Mouse (Mus musculus) embryonic facial prominence, embryonic 13.5 days (tissue): Measurements from ENCODE around the gene Aldh1a1. TPM values are rescaled to one million over a fixed set of nuclear protein-coding genes. Genes with fewer than 3 reads are reported as not detected.

Experiments
- ATAC-seq: fragments of 200-750 bp; cut with Nextera tagmentation; 2 replicates; pipeline ENCODE4 v1.8.0; 2017; ENCODE audit warnings: low read depth; ENCODE audit not compliant: insufficient number of reproducible peaks, insufficient read depth, low FRiP score, low TSS enrichment
- H3K27ac ChIP-seq: fragments of 300-500 bp; sonication (generic); 2 replicates; pipeline ENCODE4 v1.5.1; 2015; ENCODE audit warnings: moderate library complexity, mild to moderate bottlenecking, inconsistent platforms
- H3K27me3 ChIP-seq: fragments of 300-500 bp; sonication (generic); 2 replicates; pipeline ENCODE4 v1.6.1; 2015; ENCODE audit warnings: mild to moderate bottlenecking, inconsistent platforms
- H3K36me3 ChIP-seq: fragments of 300-500 bp; sonication (generic); 2 replicates; pipeline ENCODE4 v1.6.1; 2015; ENCODE audit warnings: mild to moderate bottlenecking, inconsistent platforms
- H3K4me1 ChIP-seq: fragments of 300-500 bp; sonication (generic); 2 replicates; pipeline ENCODE4 v1.6.1; 2015; ENCODE audit warnings: inconsistent platforms
- H3K4me2 ChIP-seq: fragments of 300-500 bp; sonication (generic); 2 replicates; pipeline ENCODE4 v1.6.1; 2015; ENCODE audit warnings: moderate library complexity, mild to moderate bottlenecking, inconsistent platforms
- H3K4me3 ChIP-seq: fragments of 300-500 bp; sonication (generic); 2 replicates; pipeline ENCODE4 v1.5.1; 2015; ENCODE audit warnings: mild to moderate bottlenecking, inconsistent platforms
- H3K9ac ChIP-seq: fragments of 300-500 bp; sonication (generic); 2 replicates; pipeline ENCODE4 v1.6.1; 2015; ENCODE audit warnings: mild to moderate bottlenecking, inconsistent platforms
- H3K9me3 ChIP-seq: fragments of 300-500 bp; sonication (generic); 2 replicates; pipeline ENCODE4 v1.6.1; 2016; ENCODE audit warnings: inconsistent platforms
- WGBS: fragments of 180-500 bp; shearing (Covaris S2); methylation state at CpG from one replicate; pipeline ENCODE4 v1.1.7; 2015; ENCODE audit warnings: mixed read lengths; 5-methylcytosine and 5-hydroxymethylcytosine counted together
- polyA plus RNA-seq: library from polyadenylated mRNA; unstranded; fragments of >200 nt; fragmentation: Nextera tagmentation; extraction: Ambion mirVana; gene quantifications from 2 replicates; pipeline ENCODE4 v1.2.1, GENCODE M21; 2015

The Aldh1a1 gene
- 1.1 and 2.4 TPM in 2 replicates for polyA plus RNA-seq

DNA sequence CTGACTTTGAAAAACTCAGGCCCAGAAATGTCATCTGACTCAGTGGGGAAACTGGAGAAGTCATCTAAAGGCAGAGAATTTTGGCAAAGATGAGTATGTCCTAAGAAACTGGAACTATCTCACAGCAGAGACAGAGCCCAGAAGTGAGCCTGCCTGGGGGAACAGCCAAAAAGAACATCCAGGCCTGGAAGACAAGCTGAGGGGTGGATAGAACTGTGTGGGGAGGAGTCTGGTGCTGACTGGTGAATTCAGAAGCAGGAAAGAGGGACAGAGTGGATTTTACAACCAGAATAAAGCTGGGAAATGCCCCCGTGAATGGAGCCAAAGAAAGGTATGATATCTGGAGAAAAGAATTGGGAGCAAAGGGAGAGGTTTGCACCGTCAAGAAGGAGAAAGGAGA is at the start of gene Aldh1a1:
Aldh1a1 (plus strand) TSS at position 225 of the 400 bp plus-strand sequence.
- Histone ChIP-seq H3K4me2 (no peak within 1 kb of the TSS), H3K9me3 (no peaks in the 10 kb centered on the region), H3K27me3 (no peaks in the 10 kb centered on the region), H3K4me3 (no peak within 1 kb of the TSS), H3K27ac (no peak within 1 kb of the TSS), H3K4me1 (no peaks in the 10 kb centered on the region), H3K36me3 (no peaks in the 10 kb centered on the region), H3K9ac (no peak within 1 kb of the TSS)
- WGBS, result 76% methylated on average over 2 of the region's 2 CpGs
- ATAC-seq, result no peak

DNA sequence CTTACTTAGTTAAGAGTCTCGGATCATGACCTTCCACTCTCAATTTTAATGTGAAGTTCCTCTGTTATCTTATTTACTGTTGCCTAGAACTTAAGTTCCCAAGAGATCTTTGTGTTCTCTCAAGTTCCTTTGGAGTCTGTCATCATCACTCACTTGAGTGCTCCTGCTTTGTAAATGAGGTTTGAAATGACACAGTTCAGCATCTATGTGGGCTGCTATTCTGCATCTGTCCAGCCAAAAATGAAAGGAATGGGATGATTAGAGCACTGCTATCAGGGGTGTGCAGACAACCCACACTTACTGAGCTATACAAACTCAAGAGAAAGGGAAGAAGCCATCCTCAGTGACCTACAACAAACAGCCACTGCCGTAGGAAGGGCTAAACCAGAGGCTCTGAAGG is 44.7 kb upstream of the Aldh1a1 start:
- no peak overlapping the region for H3K4me2 ChIP-seq
- WGBS, result 79% methylated on average over 2 of the region's 2 CpGs
- no peak for ATAC-seq

DNA sequence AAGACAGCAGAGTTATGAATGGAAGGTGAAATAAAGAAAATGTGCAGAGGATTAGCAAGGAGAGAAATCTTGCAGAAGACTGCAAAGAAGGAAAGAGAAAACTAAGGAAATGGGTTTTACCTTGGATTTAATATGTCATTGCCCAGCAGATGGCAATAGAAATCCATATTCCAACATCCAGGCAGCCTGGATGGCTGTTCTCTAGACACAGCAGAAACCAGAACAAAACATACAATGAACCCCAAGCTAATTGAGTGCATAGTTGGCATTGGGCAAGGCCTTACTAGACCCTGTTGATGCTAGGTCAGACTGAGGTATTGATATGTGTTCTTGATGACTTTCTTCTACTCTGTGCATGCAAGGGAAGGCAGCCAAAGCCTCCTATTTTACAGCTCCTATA is 43.0 kb upstream of the Aldh1a1 start:
- ATAC-seq, result no peak
- H3K9ac ChIP-seq, result no peak overlapping the region
- H3K4me3 ChIP-seq, result no peak overlapping the region

More for the DNA sequence above, 44.7 kb upstream of the Aldh1a1 start:
- H3K27me3 ChIP-seq, result no peaks in the 10 kb centered on the region
- no peaks in the 10 kb centered on the region for H3K4me1 ChIP-seq
- H3K4me3 ChIP-seq, result no peak overlapping the region
- H3K36me3 ChIP-seq, result no peaks in the 10 kb centered on the region
- no peak overlapping the region for H3K9ac ChIP-seq
- H3K9me3 ChIP-seq, result no peaks in the 10 kb centered on the region
- no peak overlapping the region for H3K27ac ChIP-seq

DNA sequence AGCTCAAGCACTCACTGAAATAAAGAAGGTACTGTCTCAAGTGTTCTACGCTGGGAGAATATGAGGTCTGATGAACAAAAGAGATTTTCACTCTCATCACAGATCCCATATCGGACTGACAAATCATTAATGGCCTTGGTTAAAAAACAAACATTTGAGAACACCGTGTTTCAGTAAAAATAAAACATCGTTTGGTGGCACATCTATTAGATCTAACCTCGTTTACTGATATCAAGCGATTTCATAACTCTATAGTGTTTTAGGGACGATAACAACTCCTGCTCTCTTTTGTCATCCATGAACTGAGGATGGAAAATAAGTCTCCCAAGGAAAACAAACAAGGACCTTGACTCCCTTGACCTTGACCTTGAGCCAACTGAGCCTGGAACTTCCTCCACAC is 41.5 kb upstream of the Aldh1a1 start:
- no peaks in the 10 kb centered on the region for H3K27me3 ChIP-seq
- H3K4me2 ChIP-seq, result no peak overlapping the region
- WGBS, result 83% methylated on average over 7 of the region's 7 CpGs

More for the DNA sequence above, 43.0 kb upstream of the Aldh1a1 start:
- H3K4me2 ChIP-seq, result no peak overlapping the region
- no peaks in the 10 kb centered on the region for H3K36me3 ChIP-seq
- no peak overlapping the region for H3K27ac ChIP-seq
- no peaks in the 10 kb centered on the region for H3K4me1 ChIP-seq
- no peaks in the 10 kb centered on the region for H3K9me3 ChIP-seq
- H3K27me3 ChIP-seq, result no peaks in the 10 kb centered on the region

DNA sequence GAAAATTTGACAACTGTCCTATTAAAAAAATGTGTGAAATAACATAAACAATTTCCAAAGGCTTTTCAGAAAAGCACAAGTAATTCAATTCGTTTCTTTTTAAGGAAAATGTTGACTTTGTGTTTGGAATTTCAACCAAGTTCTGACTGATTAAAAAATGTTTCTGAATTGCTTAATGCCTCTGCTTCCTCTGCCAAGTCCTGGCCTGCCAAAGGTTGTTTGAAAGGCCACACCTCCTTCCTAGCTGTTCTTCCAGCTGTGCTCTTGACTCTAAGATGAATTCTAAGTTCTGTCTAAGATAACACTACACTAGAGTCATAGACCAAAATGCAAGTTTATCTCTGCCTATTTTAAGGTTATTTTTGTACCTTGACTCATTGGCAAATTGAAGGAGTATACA is 8.0 kb upstream of the Aldh1a1 start:
- Histone ChIP-seq H3K9ac (no peak overlapping the region), H3K4me1 (no peaks in the 10 kb centered on the region), H3K9me3 (no peaks in the 10 kb centered on the region), H3K27ac (no peak overlapping the region), H3K27me3 (no peaks in the 10 kb centered on the region), H3K4me3 (no peak overlapping the region), H3K4me2 (no peak overlapping the region), H3K36me3 (no peaks in the 10 kb centered on the region)
- 61% methylated on average over 1 of the region's 1 CpGs for WGBS
- ATAC-seq, result no peak

More for the DNA sequence above, 41.5 kb upstream of the Aldh1a1 start:
- no peak for ATAC-seq
- no peak overlapping the region for H3K4me3 ChIP-seq
- no peaks in the 10 kb centered on the region for H3K4me1 ChIP-seq
- H3K36me3 ChIP-seq, result no peaks in the 10 kb centered on the region
- H3K27ac ChIP-seq, result no peak overlapping the region
- no peaks in the 10 kb centered on the region for H3K9me3 ChIP-seq
- no peak overlapping the region for H3K9ac ChIP-seq

DNA sequence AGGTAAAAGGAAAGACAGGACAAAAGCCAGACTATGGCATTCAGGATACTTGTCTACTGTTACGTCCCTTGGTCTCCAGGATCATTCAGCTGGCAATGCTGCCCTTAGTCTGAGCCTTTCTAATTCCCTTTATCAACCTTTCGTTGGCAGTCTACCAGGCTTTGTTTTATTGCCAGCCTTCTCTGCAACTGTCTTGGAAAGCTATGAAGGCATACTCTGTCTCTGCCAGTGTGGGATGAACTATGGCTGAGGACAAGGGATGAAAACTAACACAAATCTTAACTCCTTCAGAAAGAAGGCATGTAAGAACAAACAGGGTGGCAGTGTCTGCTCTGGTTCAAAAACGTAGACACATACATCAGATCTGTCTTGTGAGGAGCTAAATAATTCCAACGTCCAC is 565 bp upstream of the Aldh1a1 start:
- Histone ChIP-seq H3K9me3 (no peaks in the 10 kb centered on the region), H3K4me3 (no peak overlapping the region), H3K4me1 (no peaks in the 10 kb centered on the region), H3K4me2 (no peak overlapping the region), H3K9ac (no peak overlapping the region), H3K27me3 (no peaks in the 10 kb centered on the region), H3K36me3 (no peaks in the 10 kb centered on the region), H3K27ac (no peak overlapping the region)
- ATAC-seq, result no peak
- WGBS, result 79% methylated on average over 4 of the region's 4 CpGs

DNA sequence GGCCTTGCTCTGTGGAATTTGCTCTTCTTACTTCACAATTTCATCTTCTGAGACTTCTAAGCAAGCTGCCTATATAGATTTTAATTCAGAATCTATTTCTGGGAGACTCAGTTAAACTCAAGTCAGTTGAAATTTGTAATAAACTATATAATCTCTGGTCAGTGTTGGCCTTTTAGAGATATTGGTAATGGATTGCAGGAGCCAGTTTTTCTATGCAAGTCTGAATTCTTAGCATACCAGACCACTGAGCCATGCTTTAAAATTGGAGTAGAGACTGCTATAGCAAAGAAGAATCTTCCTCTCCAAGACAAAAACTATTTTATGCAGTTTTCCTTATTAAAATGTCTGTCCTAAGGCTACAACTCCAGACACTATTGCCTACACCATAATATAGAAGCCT is 4.0 kb downstream of the Aldh1a1 start:
- no peak for ATAC-seq

DNA sequence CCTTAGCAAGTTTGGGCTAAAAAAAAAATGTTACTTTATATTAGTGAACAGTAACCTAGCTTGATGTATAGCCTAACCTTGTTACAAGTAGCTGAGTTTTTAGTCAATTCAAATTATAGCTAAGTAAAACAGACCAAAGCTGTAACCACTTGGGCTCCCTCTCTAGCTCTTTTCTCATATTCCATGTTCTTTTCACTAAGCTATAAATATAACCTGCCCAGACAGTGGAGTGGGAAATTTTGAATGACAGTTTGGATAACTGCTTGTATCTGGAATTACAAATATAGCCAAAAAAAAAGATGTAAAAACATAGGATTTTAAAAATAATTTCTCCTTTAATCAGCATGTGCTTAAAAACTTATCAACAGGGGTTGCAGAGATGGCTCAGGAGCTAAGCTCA is 12.8 kb downstream of the Aldh1a1 start:
- Histone ChIP-seq H3K27ac (no peak overlapping the region), H3K27me3 (no peaks in the 10 kb centered on the region), H3K4me2 (no peak overlapping the region), H3K9ac (no peak overlapping the region), H3K9me3 (no peaks in the 10 kb centered on the region), H3K36me3 (no peaks in the 10 kb centered on the region), H3K4me1 (no peaks in the 10 kb centered on the region), H3K4me3 (no peak overlapping the region)
- no peak for ATAC-seq

More for the DNA sequence above, 4.0 kb downstream of the Aldh1a1 start:
- Histone ChIP-seq H3K4me2 (no peak overlapping the region), H3K4me3 (no peak overlapping the region), H3K36me3 (no peaks in the 10 kb centered on the region), H3K9me3 (no peaks in the 10 kb centered on the region), H3K4me1 (no peaks in the 10 kb centered on the region), H3K27ac (no peak overlapping the region), H3K27me3 (no peaks in the 10 kb centered on the region), H3K9ac (no peak overlapping the region)

DNA sequence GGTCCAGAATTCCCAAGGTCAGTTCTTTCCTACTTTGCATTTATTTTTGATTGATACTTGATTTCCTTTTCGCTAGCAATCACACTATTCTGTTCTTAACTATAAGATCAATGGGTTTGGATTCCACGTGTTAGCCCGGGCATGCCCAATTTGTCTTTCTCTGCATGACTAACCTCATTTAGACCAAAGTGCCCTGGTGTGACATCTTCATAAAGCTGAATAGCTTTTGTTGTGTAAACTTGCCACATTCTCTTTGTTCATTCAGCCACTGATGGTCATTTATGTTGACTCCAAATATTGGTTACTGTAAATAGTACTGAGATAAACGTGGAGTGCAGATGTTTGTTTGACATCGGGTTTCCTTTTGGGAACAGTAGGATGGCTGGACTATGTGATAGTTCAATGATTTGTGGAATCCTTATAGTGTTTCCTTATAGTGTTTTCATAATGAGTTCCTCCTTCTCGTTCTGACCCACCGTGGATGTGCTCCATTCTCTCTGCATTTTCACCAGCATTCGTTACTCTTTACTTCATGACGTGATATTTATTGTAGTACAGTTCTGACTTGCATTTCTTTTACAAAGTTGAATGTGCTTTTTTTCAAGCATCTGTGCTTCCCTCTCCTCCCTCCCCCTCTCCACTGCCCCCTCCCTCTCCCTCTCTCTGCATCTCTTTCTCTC is 14.6 kb downstream of the Aldh1a1 start:
- no peak for ATAC-seq
- H3K36me3 ChIP-seq, result no peaks in the 10 kb centered on the region
- no peak overlapping the region for H3K4me2 ChIP-seq
- no peaks in the 10 kb centered on the region for H3K9me3 ChIP-seq
- WGBS, result 59% methylated on average over 9 of the region's 9 CpGs
- no peak overlapping the region for H3K9ac ChIP-seq
- H3K27ac ChIP-seq, result no peak overlapping the region
- H3K4me1 ChIP-seq, result no peaks in the 10 kb centered on the region
- no peak overlapping the region for H3K4me3 ChIP-seq
- no peaks in the 10 kb centered on the region for H3K27me3 ChIP-seq

DNA sequence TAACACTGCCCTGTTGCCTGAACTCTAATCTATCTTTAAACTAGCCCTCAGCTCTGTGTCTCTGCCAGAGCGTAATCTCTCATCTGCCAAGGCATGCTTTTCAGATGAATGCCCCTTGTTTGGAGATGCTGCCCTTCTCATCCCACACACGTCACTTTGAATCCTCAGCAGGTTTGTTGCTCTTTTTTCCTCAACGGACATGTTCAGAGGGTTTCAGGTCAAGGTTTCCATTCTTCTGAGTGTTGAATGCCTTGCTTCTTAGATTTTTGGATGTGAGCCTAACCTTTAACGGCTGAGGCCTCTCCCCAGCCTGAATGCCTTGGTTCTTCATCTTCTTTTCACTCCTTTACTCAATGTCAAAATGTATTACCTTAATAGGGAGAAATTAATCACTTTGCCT is 16.1 kb downstream of the Aldh1a1 start:
- Histone ChIP-seq H3K9me3 (no peaks in the 10 kb centered on the region), H3K36me3 (no peaks in the 10 kb centered on the region), H3K27ac (no peak overlapping the region), H3K9ac (no peak overlapping the region), H3K4me2 (no peak overlapping the region), H3K4me1 (peaks cover 6% of the 10 kb centered on the region; the same call in 1 of the 2 replicates), H3K27me3 (no peaks in the 10 kb centered on the region), H3K4me3 (no peak overlapping the region)
- 62% methylated on average over 4 of the region's 4 CpGs for WGBS
- no peak for ATAC-seq

DNA sequence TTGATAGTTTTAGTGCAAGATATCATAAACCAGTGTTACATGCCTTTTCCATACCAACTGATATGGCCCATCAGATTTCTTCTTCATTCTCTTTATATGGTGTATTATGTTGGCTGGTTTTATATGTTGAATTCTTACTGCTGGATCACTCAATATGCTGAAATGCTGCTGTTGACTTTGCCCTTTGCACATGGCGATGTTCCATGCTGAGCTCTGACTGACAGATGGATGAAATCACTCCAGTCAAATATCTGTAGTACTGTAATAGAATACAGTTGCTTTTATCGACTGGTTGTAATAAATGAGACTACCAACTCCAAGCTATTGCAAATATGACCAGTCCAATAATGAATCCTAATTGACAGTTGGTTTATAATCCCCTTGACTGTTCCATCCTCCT is 19.5 kb downstream of the Aldh1a1 start:
- no peak for ATAC-seq
- H3K4me1 ChIP-seq, result peaks cover 11% of the 10 kb centered on the region; the same call in 1 of the 2 replicates
- H3K4me3 ChIP-seq, result no peak overlapping the region
- 82% methylated on average over 2 of the region's 2 CpGs for WGBS
- H3K27me3 ChIP-seq, result no peaks in the 10 kb centered on the region
- H3K4me2 ChIP-seq, result no peak overlapping the region
- H3K27ac ChIP-seq, result no peak overlapping the region
- H3K9ac ChIP-seq, result no peak overlapping the region
- no peaks in the 10 kb centered on the region for H3K9me3 ChIP-seq
- H3K36me3 ChIP-seq, result no peaks in the 10 kb centered on the region

DNA sequence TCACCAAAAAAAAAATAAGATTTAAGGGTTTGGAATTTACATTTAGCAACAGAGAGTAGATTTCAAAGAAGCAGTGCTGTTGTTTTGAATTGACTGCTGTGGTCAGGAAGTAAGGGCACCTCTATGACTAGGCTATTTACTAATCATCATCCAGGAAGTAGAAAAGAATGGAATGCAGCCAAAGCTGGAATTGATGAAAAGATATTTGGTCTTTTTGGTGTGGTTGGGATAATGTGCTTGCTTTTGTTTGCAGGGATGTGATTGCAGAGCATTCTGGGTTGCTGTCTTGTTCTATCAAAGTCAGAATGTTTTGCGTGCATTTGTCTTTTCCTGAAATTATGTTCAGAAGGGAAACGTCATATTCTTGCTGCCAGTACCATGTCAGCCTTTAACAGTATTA is 20.7 kb downstream of the Aldh1a1 start:
- H3K4me1 ChIP-seq, result peaks cover 11% of the 10 kb centered on the region; the same call in 1 of the 2 replicates
- no peak for ATAC-seq
- no peak overlapping the region for H3K4me2 ChIP-seq
- no peaks in the 10 kb centered on the region for H3K27me3 ChIP-seq
- 44% methylated on average over 2 of the region's 2 CpGs for WGBS
- H3K27ac ChIP-seq, result no peak overlapping the region
- H3K9ac ChIP-seq, result no peak overlapping the region
- H3K4me3 ChIP-seq, result no peak overlapping the region
- no peaks in the 10 kb centered on the region for H3K36me3 ChIP-seq
- no peaks in the 10 kb centered on the region for H3K9me3 ChIP-seq
